Mouse (Mus musculus) lung, adult 2 months (tissue): ENCODE data around the gene Dnajc2. TPM values are rescaled to one million over a fixed set of nuclear protein-coding genes. Genes with fewer than 3 reads are reported as not detected.

Experiments
- DNase-seq: peaks from one replicate; pipeline ENCODE4 v3.0.0; 2022
- H3K4me1 ChIP-seq: fragments of 200-500 bp; 2 replicates; pipeline ENCODE4 v1.6.1; 2011; ENCODE audit warnings: low read length; ENCODE audit not compliant: control insufficient read depth, insufficient read depth
- H3K4me3 ChIP-seq: fragments of 200-500 bp; replicated peaks from 2 replicates; pipeline ENCODE3; 2011; ENCODE audit warnings: low read depth, mild to moderate bottlenecking, control low read depth, low read length; ENCODE audit errors: extremely low read depth
- CTCF ChIP-seq: fragments of 200-500 bp; IDR thresholded peaks from 2 replicates; pipeline ENCODE4 v1.5.1; 2011; ENCODE audit warnings: mild to moderate bottlenecking, low read length, control low read depth; ENCODE audit not compliant: insufficient read depth
- POLR2A ChIP-seq: fragments of 200-500 bp; IDR thresholded peaks from 2 replicates; pipeline ENCODE4 v1.6.1; 2011; ENCODE audit warnings: low read depth, mild to moderate bottlenecking, control low read depth, low read length, borderline replicate concordance; ENCODE audit errors: extremely low read depth
- WGBS: fragments of 180-500 bp; shearing (Covaris S2); methylation state at CpG from one replicate; pipeline ENCODE4 v1.1.7; 2018; 5-methylcytosine and 5-hydroxymethylcytosine counted together
- polyA plus RNA-seq: library from polyadenylated mRNA; depleted of rRNA; stranded (reverse); fragments of >200 nt; gene quantifications from 2 replicates; pipeline ENCODE4 v1.2.3, GENCODE M21; 2012

The Dnajc2 gene
- polyA plus RNA-seq, 1 experiment = 5.9 TPM

- WGBS = 80% methylated on average over 4 of the region's 4 CpGs
- Histone ChIP-seq H3K4me3 (no peak overlapping the region), H3K4me1 (no peaks in the 10 kb centered on the region)
- DNase-seq = no peak
- TF ChIP-seq POLR2A = no peak
- no peak for TF ChIP-seq CTCF
These were observed 16.5 kb downstream of the Dnajc2 start for GRCm38 (mm10) chr5:21768506-21768905.

- no peaks in the 10 kb centered on the region for H3K4me1 ChIP-seq
- WGBS = 92% methylated on average over 8 of the region's 8 CpGs
- TF ChIP-seq CTCF (no peak), POLR2A (no peak)
- H3K4me3 ChIP-seq = no peak overlapping the region
- DNase-seq = no peak
These were observed 39.1 kb downstream of the Dnajc2 start for GRCm38 (mm10) chr5:21745966-21746365.

GRCm38 (mm10) chr5:21744651-21745050 lies 40.4 kb downstream of the Dnajc2 start:
- no peak for DNase-seq
- Histone ChIP-seq H3K4me1 (no peaks in the 10 kb centered on the region), H3K4me3 (no peak overlapping the region)
- no peak for TF ChIP-seq CTCF
- no peak for TF ChIP-seq POLR2A

GRCm38 (mm10) chr5:21743606-21744005 lies 41.4 kb downstream of the Dnajc2 start:
- DNase-seq = no peak
- H3K4me3 ChIP-seq = no peak overlapping the region
- no peaks in the 10 kb centered on the region for H3K4me1 ChIP-seq
- no peak for TF ChIP-seq POLR2A
- WGBS = 97% methylated on average over 10 of the region's 10 CpGs

GRCm38 (mm10) chr5:21739881-21740280 lies 45.2 kb downstream of the Dnajc2 start:
- WGBS = 77% methylated on average over 13 of the region's 13 CpGs
- Histone ChIP-seq H3K4me3 (no peak overlapping the region), H3K4me1 (peaks cover 6% of the 10 kb centered on the region)
- no peak for TF ChIP-seq POLR2A
- TF ChIP-seq CTCF = no peak
- DNase-seq = no peak

GRCm38 (mm10) chr5:21739120-21739519 lies 45.9 kb downstream of the Dnajc2 start:
- H3K4me1 ChIP-seq = peaks cover 6% of the 10 kb centered on the region
- H3K4me3 ChIP-seq = no peak overlapping the region
- DNase-seq = no peak
- no peak for TF ChIP-seq CTCF
- TF ChIP-seq POLR2A = no peak
- WGBS = 89% methylated on average over 11 of the region's 11 CpGs

- peaks cover 6% of the 10 kb centered on the region for H3K4me1 ChIP-seq
- TF ChIP-seq CTCF (no peak), POLR2A (no peak)
- H3K4me3 ChIP-seq = peak overlapping the region; percentile 85
- 14% methylated on average over 10 of the region's 10 CpGs for WGBS
- DNase-seq = no peak
These were observed 47.4 kb downstream of the Dnajc2 start for GRCm38 (mm10) chr5:21737620-21738019.

- peak within 1 kb of the TSS; percentile 85 for H3K4me3 ChIP-seq
- DNase-seq = peak; percentile 83
- WGBS = under 1% methylated on average over 42 of the region's 42 CpGs
- TF ChIP-seq POLR2A (peak; percentile 53; the same call in 1 of the 2 replicates), CTCF (peak; percentile 89)
- H3K4me1 ChIP-seq = peaks cover 6% of the 10 kb centered on the region
These were observed 48.0 kb downstream of the Dnajc2 start, which contains the start of gene Pmpcb for GRCm38 (mm10) chr5:21736956-21737585. Gene Pmpcb, plus strand, starts transcription at chr5:21737141.

GRCm38 (mm10) chr5:21736046-21736445 lies 49.0 kb downstream of the Dnajc2 start:
- Histone ChIP-seq H3K4me1 (peaks cover 6% of the 10 kb centered on the region), H3K4me3 (no peak overlapping the region)
- TF ChIP-seq CTCF (no peak), POLR2A (no peak)
- no peak for DNase-seq
- 79% methylated on average over 11 of the region's 11 CpGs for WGBS

- DNase-seq = peak; percentile 47
- WGBS = 27% methylated on average over 10 of the region's 10 CpGs
- peaks cover 6% of the 10 kb centered on the region for H3K4me1 ChIP-seq
- H3K4me3 ChIP-seq = peak overlapping the region; percentile 66
- TF ChIP-seq POLR2A = peak; percentile 7; the same call in 1 of the 2 replicates
- TF ChIP-seq CTCF = peak; percentile 78
These were observed 49.5 kb downstream of the Dnajc2 start for GRCm38 (mm10) chr5:21735584-21735983.
